Mouse (Mus musculus): Measurements from ENCODE around the gene Chsy1. TPM values are rescaled to one million over a fixed set of nuclear protein-coding genes. Genes with fewer than 3 reads are reported as not detected.

Chsy1 gene
- polyA plus RNA-seq, 1 experiment, result 17.2 TPM

DNA sequence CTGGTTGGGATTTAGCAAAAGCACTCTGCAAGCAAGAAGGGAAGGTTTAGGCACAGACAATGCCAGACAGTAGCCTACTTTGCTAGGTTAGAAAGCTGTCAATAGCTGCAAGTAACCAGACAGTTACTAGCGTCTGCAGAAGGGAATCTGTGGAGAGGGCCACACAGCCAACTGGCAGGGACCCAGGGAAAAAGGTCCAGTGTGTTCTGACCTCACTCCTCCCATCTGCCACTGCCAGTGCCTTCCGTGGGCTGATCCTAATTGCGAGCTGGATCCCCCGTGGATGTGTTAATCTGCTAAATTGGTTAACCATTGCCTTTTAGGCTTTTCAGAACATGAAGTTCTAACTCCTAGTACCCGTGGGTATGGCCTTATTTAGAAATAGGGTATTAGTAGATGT is 15.2 kb upstream of the Chsy1 start:
- no peak overlapping the region for H3ac ChIP-seq (ENCODE audit: control insufficient read depth, insufficient read length)
- no peaks in the 10 kb centered on the region for H3K79me2 ChIP-seq (ENCODE audit: control insufficient read depth, insufficient read depth)
- no peak for TF ChIP-seq TCF12 (IDR thresholded peaks at IDR 0.05; ENCODE audit: insufficient read depth, poor library complexity, severe bottlenecking)
- no peak for TF ChIP-seq MYOG (IDR thresholded peaks at IDR 0.05; ENCODE audit: control insufficient read depth in 1 of 3, insufficient read depth in 1 of 3, insufficient read length in 2 of 3, low read depth in 2 of 3)
- no peak for TF ChIP-seq E2F4 (IDR thresholded peaks at IDR 0.05; ENCODE audit: insufficient read depth)
- no peak for TF ChIP-seq CEBPB (IDR thresholded peaks at IDR 0.05; ENCODE audit: insufficient read depth, poor library complexity, severe bottlenecking)
- no peak for TF ChIP-seq TCF3 (IDR thresholded peaks at IDR 0.05; ENCODE audit: insufficient read length, low read depth)
- no peak for TF ChIP-seq MAX (IDR thresholded peaks at IDR 0.05; ENCODE audit: low read depth)
- no peak for TF ChIP-seq USF1 (IDR thresholded peaks at IDR 0.05; ENCODE audit: low read depth)
- no peak for TF ChIP-seq REST (IDR thresholded peaks at IDR 0.05; ENCODE audit: insufficient read depth, insufficient read length)
- no peak for TF ChIP-seq POLR2AphosphoS2 (IDR thresholded peaks at IDR 0.05; ENCODE audit: insufficient read length, low read depth)
- TF ChIP-seq MYOD1 (IDR thresholded peaks at IDR 0.05; ENCODE audit: control insufficient read depth in 1 of 3, insufficient read length in 2 of 3, low read depth in 2 of 3), result no peak
- TF ChIP-seq POLR2A (IDR thresholded peaks at IDR 0.05; ENCODE audit: insufficient read length, low read depth), result no peak
- TF ChIP-seq SRF (IDR thresholded peaks at IDR 0.05; ENCODE audit: control insufficient read depth, insufficient read length, low read depth), result no peak
- no peak overlapping the region for H3K4me3 ChIP-seq
- no peaks in the 10 kb centered on the region for H3K27me3 ChIP-seq (ENCODE audit: control insufficient read depth, insufficient read depth, insufficient read length)
- no peak overlapping the region for H3K4me2 ChIP-seq (ENCODE audit: low read depth)
- H3K36me3 ChIP-seq (ENCODE audit: control insufficient read depth, insufficient read depth), result peaks cover 7% of the 10 kb centered on the region

DNA sequence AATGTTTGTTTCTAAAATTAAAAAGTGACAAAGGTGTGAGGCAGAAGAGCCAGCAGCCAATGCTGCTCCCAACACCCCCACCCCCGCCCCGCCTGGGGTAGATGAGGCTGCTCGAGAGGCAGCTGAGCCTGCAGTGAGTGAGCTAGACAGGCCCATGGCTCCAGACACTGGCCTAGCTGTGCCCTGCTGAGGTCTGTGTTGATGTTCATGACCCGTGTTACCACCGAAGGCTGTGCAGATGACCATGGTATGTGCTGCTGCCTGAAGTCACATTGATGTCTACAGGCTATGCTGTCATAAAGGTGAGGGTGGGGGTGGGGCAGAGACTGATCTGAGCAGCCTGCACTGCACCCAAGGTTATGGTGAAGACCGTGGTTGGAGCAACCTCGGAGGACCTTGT is 10.5 kb upstream of the Chsy1 start:
- Histone ChIP-seq H3K4me2 (ENCODE audit: low read depth) (no peak overlapping the region), H3K27me3 (ENCODE audit: control insufficient read depth, insufficient read depth, insufficient read length) (no peaks in the 10 kb centered on the region), H3K36me3 (ENCODE audit: control insufficient read depth, insufficient read depth) (no peaks in the 10 kb centered on the region), H3K4me3 (no peak overlapping the region), H3K79me2 (ENCODE audit: control insufficient read depth, insufficient read depth) (no peaks in the 10 kb centered on the region), H3ac (ENCODE audit: control insufficient read depth, insufficient read length) (no peak overlapping the region)
- TF ChIP-seq E2F4 (IDR thresholded peaks at IDR 0.05; ENCODE audit: insufficient read depth) (no peak), POLR2A (IDR thresholded peaks at IDR 0.05; ENCODE audit: insufficient read length, low read depth) (no peak), REST (IDR thresholded peaks at IDR 0.05; ENCODE audit: insufficient read depth, insufficient read length) (no peak)

GRCm38 (mm10) chr7:66101866-66102265 is 7.4 kb upstream of the Chsy1 start:
- no peak for TF ChIP-seq TCF12 (IDR thresholded peaks at IDR 0.05; ENCODE audit: insufficient read depth, poor library complexity, severe bottlenecking)
- no peak for TF ChIP-seq MYOD1 (IDR thresholded peaks at IDR 0.05; ENCODE audit: control insufficient read depth in 1 of 3, insufficient read length in 2 of 3, low read depth in 2 of 3)
- no peak for TF ChIP-seq REST (IDR thresholded peaks at IDR 0.05; ENCODE audit: insufficient read depth, insufficient read length)
- TF ChIP-seq POLR2A (IDR thresholded peaks at IDR 0.05; ENCODE audit: insufficient read length, low read depth), result no peak
- no peak for TF ChIP-seq USF1 (IDR thresholded peaks at IDR 0.05; ENCODE audit: low read depth)
- no peak for TF ChIP-seq MAX (IDR thresholded peaks at IDR 0.05; ENCODE audit: low read depth)
- no peak for TF ChIP-seq E2F4 (IDR thresholded peaks at IDR 0.05; ENCODE audit: insufficient read depth)
- no peak for TF ChIP-seq TCF3 (IDR thresholded peaks at IDR 0.05; ENCODE audit: insufficient read length, low read depth)
- no peak for TF ChIP-seq SRF (IDR thresholded peaks at IDR 0.05; ENCODE audit: control insufficient read depth, insufficient read length, low read depth)
- no peak for TF ChIP-seq CEBPB (IDR thresholded peaks at IDR 0.05; ENCODE audit: insufficient read depth, poor library complexity, severe bottlenecking)
- no peak for TF ChIP-seq POLR2AphosphoS2 (IDR thresholded peaks at IDR 0.05; ENCODE audit: insufficient read length, low read depth)
- H3K4me3 ChIP-seq, result no peak overlapping the region
- H3K79me2 ChIP-seq (ENCODE audit: control insufficient read depth, insufficient read depth), result no peaks in the 10 kb centered on the region
- no peaks in the 10 kb centered on the region for H3K36me3 ChIP-seq (ENCODE audit: control insufficient read depth, insufficient read depth)
- H3K27me3 ChIP-seq (ENCODE audit: control insufficient read depth, insufficient read depth, insufficient read length), result no peaks in the 10 kb centered on the region
- peak overlapping the region; percentile 30 for H3K4me2 ChIP-seq (ENCODE audit: low read depth)
- H3ac ChIP-seq (ENCODE audit: control insufficient read depth, insufficient read length), result no peak overlapping the region

DNA sequence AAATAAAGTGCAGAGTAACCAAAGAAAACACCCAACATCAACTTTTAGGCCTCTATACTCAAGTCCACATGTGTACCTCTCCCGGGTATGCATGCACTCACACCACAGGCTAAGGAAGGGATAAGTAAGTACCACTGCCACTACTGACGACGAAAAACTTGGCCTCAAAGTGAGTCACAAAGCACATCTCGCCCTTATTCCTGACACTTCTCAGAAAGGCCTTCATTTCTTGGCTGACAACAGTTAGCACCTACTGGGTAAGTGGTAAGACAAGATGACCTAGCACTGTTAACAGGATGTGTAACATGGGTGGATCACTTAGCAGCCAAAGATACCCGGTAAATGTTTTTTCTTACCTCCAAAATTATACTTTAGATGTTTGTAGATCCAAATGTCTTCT is 4.8 kb upstream of the Chsy1 start:
- TF ChIP-seq CEBPB (IDR thresholded peaks at IDR 0.05; ENCODE audit: insufficient read depth, poor library complexity, severe bottlenecking), result no peak
- Histone ChIP-seq H3K4me2 (ENCODE audit: low read depth) (no peak overlapping the region), H3K79me2 (ENCODE audit: control insufficient read depth, insufficient read depth) (no peaks in the 10 kb centered on the region), H3K4me3 (no peak overlapping the region), H3K27me3 (ENCODE audit: control insufficient read depth, insufficient read depth, insufficient read length) (no peaks in the 10 kb centered on the region), H3ac (ENCODE audit: control insufficient read depth, insufficient read length) (no peak overlapping the region), H3K36me3 (ENCODE audit: control insufficient read depth, insufficient read depth) (no peaks in the 10 kb centered on the region)

DNA sequence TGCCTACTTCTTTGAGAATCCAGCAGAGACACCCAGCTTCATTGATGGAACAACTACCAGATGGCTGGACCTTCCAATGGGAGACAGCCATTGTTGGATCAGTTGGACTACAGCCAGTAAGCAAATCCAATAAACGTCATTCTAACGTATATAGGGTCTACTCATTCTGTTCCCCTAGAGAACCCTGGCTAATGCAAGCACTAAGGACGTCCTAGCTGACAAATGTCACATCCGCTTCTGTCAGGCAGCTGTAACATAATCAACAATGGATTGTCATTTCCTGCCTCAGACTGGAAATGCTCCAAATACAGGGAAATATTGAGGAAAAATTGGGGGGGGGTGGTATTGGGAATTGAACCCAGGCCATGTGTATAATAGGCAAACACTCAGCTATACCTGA is 3.5 kb upstream of the Chsy1 start:
- H3K4me3 ChIP-seq, result no peak overlapping the region
- no peak overlapping the region for H3K4me2 ChIP-seq (ENCODE audit: low read depth)
- TF ChIP-seq MAX (IDR thresholded peaks at IDR 0.05; ENCODE audit: low read depth), result no peak
- no peak for TF ChIP-seq CEBPB (IDR thresholded peaks at IDR 0.05; ENCODE audit: insufficient read depth, poor library complexity, severe bottlenecking)
- TF ChIP-seq SRF (IDR thresholded peaks at IDR 0.05; ENCODE audit: control insufficient read depth, insufficient read length, low read depth), result no peak
- no peak for TF ChIP-seq POLR2A (IDR thresholded peaks at IDR 0.05; ENCODE audit: insufficient read length, low read depth)
- no peak for TF ChIP-seq E2F4 (IDR thresholded peaks at IDR 0.05; ENCODE audit: insufficient read depth)
- TF ChIP-seq MYOD1 (IDR thresholded peaks at IDR 0.05; ENCODE audit: control insufficient read depth in 1 of 3, insufficient read length in 2 of 3, low read depth in 2 of 3), result no peak
- no peak for TF ChIP-seq REST (IDR thresholded peaks at IDR 0.05; ENCODE audit: insufficient read depth, insufficient read length)
- no peaks in the 10 kb centered on the region for H3K36me3 ChIP-seq (ENCODE audit: control insufficient read depth, insufficient read depth)
- no peak overlapping the region for H3ac ChIP-seq (ENCODE audit: control insufficient read depth, insufficient read length)
- H3K79me2 ChIP-seq (ENCODE audit: control insufficient read depth, insufficient read depth), result peaks cover 10% of the 10 kb centered on the region
- H3K27me3 ChIP-seq (ENCODE audit: control insufficient read depth, insufficient read depth, insufficient read length), result no peaks in the 10 kb centered on the region

Data from myocyte (in vitro differentiated cells).